Mouse (Mus musculus): ENCODE measurements around the gene Cmip.

DNA sequence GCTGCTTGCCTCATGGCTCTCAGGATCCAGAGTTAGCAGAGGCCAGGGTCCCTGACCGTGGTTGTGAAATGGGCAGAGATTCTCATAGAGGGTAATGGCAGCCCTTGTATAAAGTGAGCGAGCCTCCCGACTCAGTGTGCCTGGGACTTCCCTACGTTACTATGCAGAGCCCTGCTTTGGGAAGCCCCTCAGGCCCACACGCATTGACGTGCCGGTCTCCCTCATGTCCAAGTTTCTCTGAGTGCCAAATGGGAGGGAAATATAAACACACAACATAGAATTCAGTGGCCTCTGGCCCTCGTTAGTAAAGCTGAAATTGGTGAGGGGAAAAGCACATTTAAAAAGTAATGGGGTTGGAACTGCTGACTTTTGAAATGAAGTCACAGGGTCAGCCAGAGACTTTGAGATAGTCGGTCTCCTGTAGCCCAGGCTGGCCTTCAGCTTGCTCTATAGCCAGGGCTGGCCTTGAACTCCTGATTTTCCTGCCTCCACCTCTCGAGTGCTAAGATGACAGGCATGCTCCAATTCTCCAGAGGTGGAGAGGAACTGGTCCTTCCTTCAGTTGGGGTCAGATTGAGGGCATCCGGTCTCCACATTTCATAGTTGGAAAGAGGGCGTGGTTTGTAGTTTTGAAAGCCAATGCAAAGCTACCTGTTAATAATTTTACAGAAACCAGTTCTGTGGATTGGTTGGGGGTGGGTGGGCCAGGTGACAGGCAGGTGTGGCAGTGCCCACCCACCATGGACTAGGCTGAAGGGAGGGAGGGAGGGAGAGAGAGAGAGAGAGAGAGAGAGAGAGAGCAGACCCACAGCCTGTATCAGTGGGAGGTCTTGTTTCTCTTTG, 105.0 kb downstream of the Cmip start:
- TF ChIP-seq GATA1 (IDR thresholded peaks at IDR 0.05; ENCODE audit: borderline replicate concordance, low read length) (no peak), FLI1 (IDR thresholded peaks at IDR 0.05; ENCODE audit: low read length) (no peak)
